Mouse (Mus musculus) mouse trophoblast stem cell (cell line): ENCODE data around the gene Gnaq.

Experiments used
- in situ Hi-C, 2 experiments: fragments of 300-500 bp; cut with MseI, MboI; formaldehyde crosslinking; loops; 2 replicates in 1 of 2; 3 replicates in 1 of 2; pipeline ENCODE4 v1.15.1; 2025

The Gnaq gene

DNA sequence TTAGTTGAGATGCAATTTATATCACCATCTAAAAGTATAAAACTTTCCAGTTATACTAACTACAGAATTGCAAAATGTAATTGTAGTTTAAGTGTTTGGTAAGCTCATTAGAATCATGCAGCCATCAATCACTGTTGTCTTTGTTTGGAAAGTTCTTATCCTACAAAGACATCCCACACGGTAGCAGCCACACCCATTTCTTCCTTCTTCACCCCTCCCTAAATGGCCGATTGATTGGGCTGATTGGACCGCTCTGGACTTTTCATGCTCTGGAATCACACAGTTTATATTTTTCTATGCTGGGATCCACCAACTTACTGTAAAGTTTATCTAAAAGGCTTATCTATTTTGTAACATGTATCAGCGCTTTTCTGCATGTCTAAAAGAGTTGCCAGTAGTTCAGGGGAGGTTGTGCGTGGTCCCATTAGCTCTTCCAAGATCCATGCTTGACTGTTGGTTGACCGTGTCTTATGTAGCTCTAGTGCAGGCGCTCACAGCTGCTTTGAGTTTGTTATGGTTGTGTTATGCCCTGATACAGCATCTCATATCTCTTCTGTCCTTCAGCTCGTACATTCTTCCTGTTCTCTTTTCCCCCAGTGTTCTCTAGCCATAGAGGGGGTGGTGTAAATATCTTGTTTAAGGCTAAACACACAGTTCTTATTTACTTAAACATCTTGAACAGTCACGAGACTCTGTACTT lies 56.6 kb downstream of the Gnaq start:
- in situ Hi-C loops = no loop called here

DNA sequence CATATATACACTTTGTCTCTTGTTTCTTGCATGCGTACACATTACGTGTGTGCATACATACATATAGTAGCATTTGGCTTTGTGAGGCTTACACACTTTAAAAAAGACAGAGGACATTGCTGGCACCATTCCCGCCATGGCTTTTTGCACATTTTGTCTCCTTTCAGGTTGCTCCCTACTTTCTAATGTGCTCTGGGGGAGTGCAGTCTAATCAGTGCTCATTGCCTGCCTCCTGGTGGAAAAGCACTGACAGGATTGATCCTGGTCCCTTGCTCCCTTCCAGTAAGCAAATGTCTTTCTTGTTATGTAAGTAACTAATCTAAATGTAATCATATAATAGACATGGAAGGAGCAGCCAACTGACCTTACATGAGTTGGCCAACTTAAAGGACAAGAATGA lies 65.5 kb downstream of the Gnaq start:
- in situ Hi-C loops = no loop called here

DNA sequence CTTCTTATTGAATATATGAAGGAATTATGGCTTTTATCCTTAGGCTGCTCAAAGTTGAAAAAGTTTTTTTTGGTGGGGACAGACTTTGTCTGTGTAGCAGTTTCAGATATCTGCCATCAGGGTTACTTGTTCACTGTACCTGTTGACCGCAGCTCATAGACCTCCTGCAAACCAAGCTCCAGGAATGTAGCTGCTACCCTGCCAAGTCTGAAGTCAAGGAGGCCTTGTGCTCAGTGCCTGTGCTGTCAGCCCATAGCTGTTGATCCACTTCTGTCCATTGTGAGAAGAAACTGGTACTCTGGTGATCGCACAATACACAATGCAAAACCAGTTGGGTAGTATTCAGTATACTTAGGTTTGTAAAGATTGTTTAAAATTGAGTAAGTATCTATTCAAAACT lies 68.7 kb downstream of the Gnaq start:
- in situ Hi-C loops = no loop called here

DNA sequence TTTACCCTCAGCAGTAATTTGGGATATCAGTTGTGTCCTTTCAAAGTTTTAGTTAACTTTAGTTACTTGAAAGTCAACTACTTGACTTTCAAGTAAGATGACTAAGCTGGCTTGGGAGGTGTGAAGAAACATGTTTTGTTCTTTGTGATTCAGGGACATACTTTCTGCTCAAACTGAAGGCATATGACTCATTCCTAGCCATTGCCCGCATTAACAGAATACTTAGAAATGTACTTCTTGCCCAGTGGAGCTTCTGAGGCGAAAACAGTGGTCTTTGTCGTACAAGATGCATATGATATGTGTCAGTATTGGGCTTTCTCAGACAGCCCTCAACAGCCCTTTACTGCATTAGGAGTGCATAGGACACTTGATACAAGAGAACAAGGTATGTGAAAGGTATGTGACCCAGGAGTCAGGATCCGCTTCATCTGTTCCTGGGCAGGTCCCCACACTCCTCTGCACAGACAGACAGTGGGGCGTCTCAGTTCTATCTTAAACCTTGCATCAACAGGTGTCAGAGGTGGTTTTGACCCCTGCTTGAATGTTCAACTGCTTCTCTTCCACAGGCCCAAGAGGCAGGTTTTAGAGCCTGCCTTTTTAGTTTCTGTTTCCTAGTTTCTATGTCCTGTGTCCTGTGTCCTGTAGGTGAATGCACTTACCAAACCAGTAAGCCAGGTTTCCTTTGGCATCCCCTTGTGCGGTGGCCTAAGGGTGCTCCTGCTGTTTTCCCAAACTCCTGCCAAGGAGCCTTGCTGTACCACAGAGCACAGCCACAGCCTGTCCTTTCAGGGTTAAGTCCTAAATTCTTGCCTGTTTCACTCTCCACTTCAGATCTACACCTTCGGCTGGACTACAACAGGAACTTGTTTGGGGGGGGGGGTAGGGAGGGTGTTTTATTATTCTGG lies 72.4 kb downstream of the Gnaq start:
- in situ Hi-C loops = no loop called here

DNA sequence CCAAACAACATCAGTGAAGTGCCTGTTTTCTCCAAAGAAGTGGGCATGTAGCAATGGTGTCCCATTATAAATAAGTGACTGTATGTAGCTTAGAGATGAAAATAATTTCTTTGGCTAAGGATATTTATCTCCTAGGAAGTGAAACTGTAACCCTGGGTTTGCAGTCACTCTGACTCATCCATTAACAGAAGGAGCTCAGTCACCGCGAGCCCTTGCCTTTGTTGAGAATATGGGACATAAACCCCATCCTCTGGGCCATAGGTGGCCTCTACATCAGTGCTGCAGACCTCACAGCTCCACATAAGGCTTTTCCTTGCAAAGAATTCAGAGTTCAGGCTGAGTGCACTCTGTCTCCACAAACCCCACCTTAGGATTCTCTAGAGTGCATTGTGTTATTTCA lies 77.0 kb downstream of the Gnaq start:
- in situ Hi-C loops = no loop called here

DNA sequence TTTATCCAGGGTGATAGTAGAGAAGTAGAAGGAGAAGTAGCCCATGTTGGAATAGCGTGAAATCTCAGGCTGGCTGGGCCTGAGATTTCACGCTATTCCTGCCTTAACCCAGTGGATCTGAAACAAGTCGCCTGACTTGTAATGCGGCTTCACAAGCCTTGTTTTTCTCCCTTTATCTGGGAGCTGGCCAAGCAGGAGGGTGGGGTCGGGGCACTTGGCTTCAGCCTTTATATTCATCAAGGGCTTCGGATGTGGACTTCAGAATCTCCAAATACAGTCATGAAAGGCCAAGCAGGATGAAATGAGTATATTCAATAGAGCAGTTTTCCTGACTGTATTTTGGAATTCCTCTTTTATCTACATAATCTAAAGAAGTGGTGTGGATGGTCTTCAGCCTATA lies 82.3 kb downstream of the Gnaq start:
- in situ Hi-C loops = no loop called here

DNA sequence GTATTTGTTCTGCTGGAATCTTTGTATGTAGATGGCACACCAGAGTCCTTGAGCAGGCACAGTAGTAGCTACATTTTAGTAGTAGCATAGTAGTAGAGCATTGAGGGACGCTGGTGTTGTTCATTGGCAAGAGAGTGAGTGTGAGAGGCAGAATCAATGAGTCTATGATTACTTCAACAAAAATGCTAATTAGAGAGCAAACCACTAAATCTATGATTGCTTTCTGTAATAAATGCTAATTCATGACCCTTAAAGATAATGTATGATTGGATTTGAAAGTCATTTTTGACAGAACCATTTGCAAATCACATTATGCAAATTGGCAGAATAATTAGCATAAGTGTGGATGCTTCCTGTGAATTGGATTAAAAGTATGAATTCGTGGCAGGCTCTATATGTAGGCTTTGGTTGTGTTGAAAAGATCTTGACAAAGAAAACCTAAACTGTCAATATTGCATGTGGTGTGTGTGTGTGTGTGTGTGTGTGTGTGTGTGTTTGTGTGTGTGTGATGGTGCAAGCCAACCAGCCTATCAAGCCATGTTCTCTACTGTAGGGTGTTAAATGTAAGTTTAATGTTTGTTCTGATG lies 82.9 kb downstream of the Gnaq start:
- in situ Hi-C loops = no loop called here

DNA sequence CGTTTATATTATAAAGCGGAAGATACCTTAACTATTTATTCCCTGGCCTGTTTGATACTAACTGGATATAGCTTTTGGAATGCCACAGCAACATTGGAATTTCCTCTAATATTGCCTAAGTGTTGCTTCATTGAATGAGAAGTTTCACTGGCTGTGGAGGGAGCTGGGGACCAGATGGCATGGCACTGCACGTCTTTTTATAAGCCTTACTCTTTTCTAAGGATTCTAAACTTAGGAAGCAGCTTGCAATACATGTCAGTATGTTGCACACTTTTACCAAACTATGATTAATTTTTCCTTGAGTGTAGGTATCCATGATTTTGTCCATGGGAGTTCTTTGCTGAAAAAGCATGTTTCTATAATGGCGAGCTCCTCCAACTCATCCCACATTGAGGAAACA lies 87.3 kb downstream of the Gnaq start:
- in situ Hi-C loops = no loop called here

DNA sequence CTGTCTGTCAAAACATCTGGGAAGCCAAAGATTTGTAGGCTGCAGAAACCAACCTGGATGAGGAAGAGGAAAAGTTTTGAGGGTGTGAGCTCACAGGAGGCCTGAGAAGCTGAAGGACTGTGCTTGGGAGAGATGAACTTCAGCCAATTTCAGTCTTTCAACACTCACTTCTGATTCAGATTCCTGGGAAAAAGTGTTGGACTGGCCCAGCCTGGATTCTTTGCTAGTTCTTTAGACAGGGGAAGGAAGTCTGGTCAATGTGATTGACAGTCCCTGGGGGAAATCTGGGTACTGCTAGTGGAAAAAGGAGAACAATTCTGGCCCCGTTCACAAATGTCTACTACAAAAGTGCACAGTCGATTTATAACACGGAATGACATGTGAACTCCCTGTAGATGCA lies 89.9 kb downstream of the Gnaq start:
- in situ Hi-C loops = no loop called here

DNA sequence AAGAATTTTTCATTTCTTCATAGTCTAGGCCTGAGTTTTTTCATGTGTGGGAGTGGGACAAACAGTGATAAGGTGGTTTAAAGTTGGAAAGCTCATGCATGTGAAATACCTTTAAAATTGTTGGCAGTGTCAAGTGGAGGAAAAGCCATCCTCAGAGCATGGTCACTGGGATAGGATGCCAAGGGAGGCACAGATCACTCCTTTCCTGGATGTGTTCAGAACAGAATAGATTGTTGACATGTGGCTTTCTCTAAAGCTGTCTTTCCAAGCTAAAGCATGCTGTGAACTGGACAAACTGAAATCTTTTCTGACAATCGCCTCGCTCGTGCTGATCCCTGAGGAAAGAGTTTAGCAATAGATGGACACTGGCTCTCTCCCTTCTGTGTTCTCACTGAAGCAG lies 90.5 kb downstream of the Gnaq start:
- in situ Hi-C loops = no loop called here

DNA sequence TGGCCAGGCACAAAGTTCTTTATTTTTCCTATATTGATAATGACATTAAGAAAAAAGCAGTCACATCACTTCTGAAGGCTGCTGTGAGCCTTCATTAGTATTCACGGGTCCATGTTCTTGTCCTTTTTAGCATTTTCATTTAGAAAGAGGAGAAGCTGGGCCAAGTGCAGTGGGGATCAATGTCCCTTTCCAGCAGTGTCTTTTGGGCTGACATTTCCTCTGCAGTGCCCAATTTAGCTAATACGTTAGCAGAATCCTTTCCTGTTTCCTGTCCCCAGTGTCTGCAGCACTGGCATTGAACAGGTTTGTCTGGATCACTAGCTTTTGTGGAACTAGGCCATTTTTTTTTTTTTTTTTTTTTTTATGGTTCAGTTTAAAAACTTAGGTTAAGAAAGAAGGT lies 92.2 kb downstream of the Gnaq start:
- in situ Hi-C loops = no loop called here

DNA sequence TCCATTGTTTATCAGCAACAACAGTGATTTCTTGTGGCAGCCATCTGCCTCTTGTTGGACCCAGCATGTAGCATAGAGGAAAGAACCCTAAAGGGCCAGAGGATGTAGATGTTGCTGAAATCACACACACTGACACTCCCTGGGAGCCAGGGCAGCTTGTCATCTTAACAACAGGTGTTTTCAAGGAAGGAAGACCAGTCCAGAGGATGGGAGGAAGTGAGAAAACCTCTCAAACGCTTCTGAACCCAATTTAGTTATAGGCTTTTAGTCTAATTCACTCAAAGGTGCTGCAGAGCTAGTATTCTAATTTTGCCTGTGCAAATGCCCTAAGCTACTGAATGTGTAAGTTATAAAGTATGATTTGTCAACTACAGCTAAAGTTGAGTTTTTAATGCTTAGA lies 99.0 kb downstream of the Gnaq start:
- in situ Hi-C loops = no loop called here

DNA sequence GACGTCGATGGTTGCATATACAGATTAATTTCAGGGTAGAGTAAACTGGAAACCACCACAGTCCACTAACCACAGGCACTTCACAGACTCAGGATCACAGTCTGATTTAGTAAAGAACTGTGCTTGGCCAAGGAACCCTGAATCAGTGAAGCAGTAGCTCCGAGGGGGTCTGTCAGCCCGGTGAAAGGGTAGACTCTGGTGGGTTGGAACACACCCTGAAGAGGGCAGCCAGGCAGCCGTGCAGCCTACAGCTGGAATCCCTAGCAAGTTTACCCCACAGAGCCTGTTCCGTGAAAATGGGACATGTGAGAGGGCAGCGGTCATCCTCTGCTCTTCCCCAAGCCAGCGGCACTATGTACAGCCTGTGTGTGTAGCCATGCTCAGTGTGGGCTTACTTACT lies 103.0 kb downstream of the Gnaq start:
- in situ Hi-C loops = no loop called here

DNA sequence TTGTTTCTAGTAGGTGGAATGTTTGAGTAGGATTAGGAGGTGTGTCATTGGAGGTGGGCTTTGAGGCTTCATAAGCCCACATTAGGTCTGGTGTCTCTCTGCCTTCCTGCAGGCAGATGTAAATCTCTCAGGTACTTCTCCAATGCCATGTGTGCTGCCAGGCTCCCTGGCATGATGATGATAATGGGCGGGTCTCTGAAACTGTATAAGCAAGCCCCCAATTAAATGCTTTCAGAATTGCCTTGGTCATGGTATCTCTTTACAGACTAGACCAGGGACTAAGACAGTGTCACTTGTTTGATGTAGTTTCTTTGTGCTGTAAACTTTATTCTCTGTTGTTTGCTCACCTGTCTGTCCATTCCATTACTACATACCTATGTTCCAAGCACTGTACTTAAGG lies 104.4 kb downstream of the Gnaq start:
- in situ Hi-C loops = no loop called here

DNA sequence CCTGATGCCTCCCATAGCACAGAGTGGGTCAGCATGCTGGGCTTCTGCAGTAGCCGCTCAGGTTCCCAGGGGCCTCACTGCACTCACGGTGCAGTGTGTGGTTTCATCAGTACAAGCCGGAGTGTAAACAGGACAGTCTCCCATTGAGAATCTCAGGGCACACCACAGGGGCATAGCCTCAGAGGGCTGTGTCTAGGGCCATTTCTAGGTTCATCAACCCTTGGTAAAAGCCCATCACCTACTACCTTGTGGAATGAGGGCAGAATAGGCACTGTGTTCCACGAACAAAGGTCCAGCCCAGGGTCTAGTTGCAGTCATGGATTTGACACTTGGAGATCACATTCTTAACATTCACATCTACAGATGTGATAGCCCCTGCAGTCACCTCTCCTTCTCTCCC lies 105.4 kb downstream of the Gnaq start:
- in situ Hi-C loops = no loop called here

DNA sequence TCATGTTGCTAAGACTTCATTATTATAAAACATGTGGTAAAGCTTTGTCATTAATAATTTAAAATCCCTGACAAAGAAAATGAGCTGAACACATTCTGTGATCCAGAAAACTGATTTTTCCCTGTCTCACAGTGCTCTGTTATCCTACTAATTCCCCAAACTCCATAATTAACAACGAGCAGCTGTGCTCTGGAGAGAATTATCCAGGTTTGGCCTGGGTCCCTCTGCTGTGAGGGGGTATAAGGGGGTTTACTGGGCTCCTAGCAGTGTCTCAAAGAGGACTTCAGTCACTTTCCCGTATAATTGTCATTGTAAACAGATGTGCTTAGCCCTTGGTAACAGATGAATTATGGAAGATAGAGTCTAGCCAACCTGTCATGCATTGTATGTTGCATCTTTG lies 105.9 kb downstream of the Gnaq start:
- in situ Hi-C loops = no loop called here

DNA sequence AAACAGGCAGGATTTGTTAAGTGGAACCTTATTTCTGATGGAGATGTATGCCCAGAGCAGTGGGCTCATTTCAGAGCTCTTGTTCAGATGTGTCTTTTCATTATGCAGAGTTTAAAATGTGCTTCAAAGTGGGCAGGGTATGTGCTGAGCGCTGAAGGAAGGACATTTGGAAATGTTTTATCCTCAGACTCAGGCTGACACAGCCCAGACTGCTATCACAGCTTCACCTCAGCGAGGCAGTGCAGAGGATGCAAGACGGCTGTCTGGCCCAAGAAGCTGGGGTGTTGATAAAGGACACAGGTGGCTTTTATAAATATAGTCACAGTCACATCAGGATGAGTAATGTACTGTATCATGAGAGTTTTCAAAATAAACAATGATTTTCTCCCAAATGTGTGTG lies 110.1 kb downstream of the Gnaq start:
- in situ Hi-C loops = no loop called here

DNA sequence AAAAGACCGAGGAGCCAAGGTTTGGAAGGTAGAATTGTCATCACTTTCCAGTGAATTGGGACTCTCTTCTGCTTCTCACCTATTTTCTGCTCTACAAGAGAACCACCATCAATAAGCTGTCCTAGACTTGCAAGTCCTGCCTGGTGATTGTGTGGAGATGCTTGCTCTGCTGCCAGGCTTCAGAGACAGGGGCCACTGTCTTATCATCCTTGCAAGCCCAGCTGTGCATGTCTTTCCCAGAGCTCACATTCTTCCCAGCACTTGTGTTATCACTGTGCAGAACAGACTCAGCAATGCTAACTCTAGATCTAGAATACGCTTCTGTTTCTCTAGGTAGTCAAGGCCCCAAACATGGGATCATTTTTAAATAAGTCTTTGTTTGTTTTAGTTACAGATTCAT lies 116.4 kb downstream of the Gnaq start:
- in situ Hi-C loops = no loop called here

DNA sequence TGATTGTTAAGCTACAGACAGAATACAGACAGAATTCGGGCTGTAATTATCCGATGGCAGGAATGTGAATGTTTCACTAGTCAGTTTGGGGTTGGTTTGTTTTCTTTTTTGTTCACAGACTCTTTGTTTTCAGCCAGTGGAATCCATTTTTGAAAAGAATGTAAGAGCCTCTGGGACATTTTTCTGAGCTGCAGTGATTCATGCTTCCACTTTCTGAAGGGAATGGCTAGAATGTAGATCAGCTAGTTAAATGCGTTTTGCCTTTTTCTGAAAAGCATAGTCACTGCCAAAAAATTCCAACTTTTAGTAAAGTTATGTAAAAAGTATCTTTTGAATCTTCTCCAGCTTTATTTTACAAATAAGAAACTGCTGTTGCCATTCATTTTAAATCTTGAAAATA lies 118.3 kb downstream of the Gnaq start:
- in situ Hi-C loops = no loop called here

DNA sequence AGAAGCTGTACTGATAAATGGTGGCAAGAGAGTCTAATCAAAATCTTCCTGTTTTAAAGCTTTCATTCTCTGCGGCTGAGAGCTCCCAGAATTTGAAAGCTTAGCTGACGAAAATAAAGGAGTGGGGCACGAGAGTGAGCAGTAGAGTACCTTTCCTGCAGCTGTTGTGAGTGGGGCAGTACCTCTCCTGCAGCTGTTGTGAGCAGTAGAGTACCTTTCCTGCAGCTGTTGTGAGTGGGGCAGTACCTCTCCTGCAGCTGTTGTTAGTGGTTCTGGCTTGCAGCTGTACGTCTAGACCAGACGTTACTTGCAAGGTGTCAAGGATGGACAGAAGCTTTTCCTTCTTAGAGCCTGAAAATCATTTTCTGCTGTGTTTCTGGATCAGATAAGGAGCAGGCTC lies 119.2 kb downstream of the Gnaq start:
- in situ Hi-C loops = no loop called here

DNA sequence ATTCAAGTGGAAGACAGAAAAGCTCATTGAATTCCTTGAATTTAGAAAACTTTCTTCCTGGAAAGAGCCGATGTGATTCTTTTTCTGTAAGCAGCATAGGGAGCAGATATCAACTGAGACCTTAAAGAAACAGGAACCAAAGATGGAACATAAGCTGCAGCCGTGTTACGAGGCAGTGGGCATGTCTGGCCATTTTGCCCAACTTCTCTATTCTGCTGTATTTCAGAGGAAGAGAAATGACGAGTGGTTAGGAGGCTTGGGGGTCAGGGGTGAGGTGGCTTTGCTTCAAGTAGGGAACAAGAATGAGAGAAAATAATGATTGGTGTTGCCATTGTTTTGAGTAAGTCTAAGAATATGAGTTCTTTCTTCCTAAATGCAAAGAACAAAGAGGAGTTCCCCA lies 120.1 kb downstream of the Gnaq start:
- in situ Hi-C loops = no loop called here

DNA sequence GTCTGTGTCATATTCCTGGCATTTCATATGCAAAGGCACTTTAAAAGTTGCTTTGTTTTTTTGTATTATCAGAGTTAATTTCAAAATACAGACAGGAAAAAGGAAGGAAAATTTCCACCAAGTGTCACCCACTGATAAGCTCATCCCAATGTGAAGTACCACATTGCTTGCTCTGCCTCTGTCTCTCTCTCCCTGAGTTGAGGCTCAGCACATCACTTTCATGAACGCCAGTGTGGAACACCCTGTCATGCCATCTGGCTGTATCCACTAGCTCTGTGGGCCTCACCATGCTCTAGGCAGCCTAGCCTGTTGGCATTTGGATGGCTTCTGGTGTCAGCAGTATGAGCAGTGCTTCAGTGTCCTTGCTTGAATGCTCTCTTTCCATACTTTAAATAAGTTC lies 122.2 kb downstream of the Gnaq start:
- in situ Hi-C loops = no loop called here

DNA sequence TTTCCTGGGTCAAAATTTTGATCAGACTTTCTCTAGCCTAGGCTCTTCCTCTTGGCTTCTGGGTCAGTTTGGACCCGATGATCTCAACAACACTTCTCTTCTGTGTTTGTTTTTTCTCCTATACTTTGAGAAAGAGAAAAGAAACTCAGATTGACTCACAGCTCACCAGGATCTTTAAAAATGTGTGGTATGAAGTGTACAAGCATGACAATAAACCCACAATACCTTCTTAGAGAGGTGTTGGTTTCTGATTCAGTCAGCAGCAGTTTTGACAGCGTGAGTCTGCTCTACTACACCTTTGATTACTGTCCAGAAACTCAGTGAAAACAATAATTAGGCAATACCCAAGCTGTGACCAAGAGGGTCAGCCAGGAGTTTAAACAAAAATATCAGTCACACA lies 122.7 kb downstream of the Gnaq start:
- in situ Hi-C loops = no loop called here
